ENCODE assay signal across 8 mouse cellular contexts in the genomic region with DNA sequence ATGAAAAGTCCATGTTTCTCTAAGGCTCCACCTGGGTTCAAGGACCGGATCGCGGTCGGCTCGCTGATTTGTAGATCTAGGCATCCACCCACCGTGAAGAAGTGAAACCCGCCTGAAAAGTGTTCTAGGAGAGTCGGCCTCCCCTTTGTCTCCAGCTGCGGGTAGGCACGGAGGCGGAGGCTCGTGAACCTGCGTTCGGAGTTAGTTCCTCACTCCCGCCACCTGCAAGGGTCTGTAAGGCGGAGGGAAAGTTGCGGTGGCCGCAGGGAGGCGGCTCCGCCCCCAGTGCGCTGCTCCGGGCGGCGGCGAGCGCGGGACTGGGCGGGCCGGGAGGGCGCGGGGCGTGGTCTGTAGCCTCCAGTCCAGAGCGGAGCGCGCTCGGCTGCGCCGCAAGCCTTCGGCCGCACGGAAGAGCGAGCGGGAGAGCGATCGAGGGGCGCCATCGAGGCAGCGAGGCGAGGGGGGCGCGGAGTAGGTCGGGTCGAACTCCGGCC. TPM values are rescaled to one million over a fixed set of nuclear protein-coding genes. Genes with fewer than 3 reads are reported as not detected.
A peak's percentile ranks its signal among the peaks of the same experiment; 100 is the strongest.
DNase-seq lines count a peak whose midpoint lies in the region; ATAC-seq and TF ChIP-seq lines count a peak whose summit lies in the region.

A gene (plus strand): TSS at position 176 of the 494 bp plus-strand sequence.

- H3K27me3 ChIP-seq in forebrain, postnatal 0 days (ENCODE audit: insufficient read depth, low read length), result no peaks in the 10 kb centered on the region
- H3K27me3 ChIP-seq in lung, embryonic 16.5 days (ENCODE audit: control insufficient read depth, insufficient read depth, low read depth, low read length), result no peaks in the 10 kb centered on the region
- peaks cover 5% of the 10 kb centered on the region; the same call in 1 of the 2 replicates for H3K27me3 ChIP-seq in thymus, adult 2 months (ENCODE audit: control insufficient read depth, insufficient read depth, low read length)

- H3K4me2 ChIP-seq in forebrain, postnatal 0 days (ENCODE audit: low read depth), result peak within 1 kb of the TSS; percentile 90
- H3K4me2 ChIP-seq in lung, embryonic 16.5 days (ENCODE audit: low read depth, low read length), result peak within 1 kb of the TSS; percentile 82

- in situ Hi-C loops in ES-E14 (cut with MboI; ENCODE audit: low sequenced_read_pairs in 2 of 2, unreplicated experiment in 2 of 2), result no loop called here

- intact Hi-C loops in heart, postnatal 36 days (cut with DNase I), result loop anchor here (5.0 kb wide), 1 partner anchor 34 kb away; no protein-coding TSS in a partner anchor

- peak within 1 kb of the TSS; percentile 79 for H3K9ac ChIP-seq in ES-E14 (ENCODE audit: insufficient read depth, low read depth, low read length, poor library complexity, severe bottlenecking)
- H3K9ac ChIP-seq in forebrain, postnatal 0 days, result peak within 1 kb of the TSS; percentile 71
- peak within 1 kb of the TSS; percentile 91 for H3K9ac ChIP-seq in lung, embryonic 16.5 days (ENCODE audit: low read length)

- 0 out of 2 replicates have a peak, but pooled peaks have one; percentile 3 for TF ChIP-seq POLR2A in thymus, adult 2 months (IDR thresholded peaks at IDR 0.05; ENCODE audit: control insufficient read depth, extremely low read depth, insufficient read depth, low read length, poor library complexity)

- H3K4me3 ChIP-seq in ES-E14 (ENCODE audit: insufficient read depth in 1 of 2, low read depth in 1 of 2, low read length in 2 of 2, poor library complexity in 1 of 2, severe bottlenecking in 1 of 2), result peak within 1 kb of the TSS; percentile 89 to 95
- peak within 1 kb of the TSS; percentile 92 for H3K4me3 ChIP-seq in forebrain, postnatal 0 days (ENCODE audit: low read depth, low read length)
- peak within 1 kb of the TSS; percentile 88 for H3K4me3 ChIP-seq in lung, embryonic 16.5 days (ENCODE audit: low read length)
- peak within 1 kb of the TSS; percentile 67 for H3K4me3 ChIP-seq in thymus, adult 2 months (ENCODE audit: control insufficient read depth, insufficient read depth, low read length)

- ATAC-seq in forebrain, postnatal 0 days, result peak; percentile 92
- peak; percentile 97 for ATAC-seq in lung, embryonic 16.5 days (ENCODE audit: low read depth)

- DNase-seq in ES-E14 (ENCODE audit: low read depth, low spot score), result peak; percentile 72
- DNase-seq in cerebellum, adult 18-20 months, result peak; percentile 79 to 84
- DNase-seq in forebrain, postnatal 0 days, result peak; percentile 80
- DNase-seq in heart, postnatal 36 days, result peak; percentile 85 to 88
- peak; percentile 6 to 33 for DNase-seq in layer of hippocampus, adult 8-10 months (ENCODE audit: low spot score in 2 of 2)
- peak; percentile 82 for DNase-seq in ovary, adult 18-20 months (ENCODE audit: low spot score)
- DNase-seq in thymus, adult 2 months, result peak; percentile 71

- no peak for TF ChIP-seq CTCF in forebrain, postnatal 0 days (IDR thresholded peaks at IDR 0.05; ENCODE audit: low read depth)
- TF ChIP-seq CTCF in thymus, adult 2 months (IDR thresholded peaks at IDR 0.05; ENCODE audit: borderline replicate concordance, control insufficient read depth, extremely low read depth, insufficient read depth, low read length, poor library complexity), result no peak

- no peaks in the 10 kb centered on the region for H3K9me3 ChIP-seq in ES-E14 (ENCODE audit: control insufficient read depth, insufficient read depth, low read depth, low read length)
- H3K9me3 ChIP-seq in forebrain, postnatal 0 days (ENCODE audit: low read length), result no peaks in the 10 kb centered on the region
- H3K9me3 ChIP-seq in lung, embryonic 16.5 days (ENCODE audit: control insufficient read depth, low read length), result no peaks in the 10 kb centered on the region

- 2% methylated on average over 53 of the region's 54 CpGs for WGBS in forebrain, postnatal 0 days
- WGBS in lung, embryonic 16.5 days, result under 1% methylated on average over 37 of the region's 54 CpGs
- WGBS in thymus, adult 2 months, result under 1% methylated on average over 53 of the region's 54 CpGs

- H3K27ac ChIP-seq in ES-E14 (ENCODE audit: insufficient read depth, low read depth, low read length, poor library complexity, severe bottlenecking), result no peak within 1 kb of the TSS
- H3K27ac ChIP-seq in forebrain, postnatal 0 days (ENCODE audit: low read depth, low read length), result peak within 1 kb of the TSS; percentile 73
- H3K27ac ChIP-seq in lung, embryonic 16.5 days (ENCODE audit: low read length), result peak within 1 kb of the TSS; percentile 86
- no peak within 1 kb of the TSS for H3K27ac ChIP-seq in thymus, adult 2 months (ENCODE audit: control insufficient read depth, insufficient read depth, low read length)

- peaks cover 4 to 5% of the 10 kb centered on the region in 2 experiments; a peak in 2 of 4 replicates for H3K4me1 ChIP-seq in ES-E14 (ENCODE audit: control insufficient read depth in 2 of 2, insufficient read depth in 2 of 2, low read length in 2 of 2, poor library complexity in 1 of 2)
- no peaks in the 10 kb centered on the region for H3K4me1 ChIP-seq in forebrain, postnatal 0 days (ENCODE audit: insufficient read depth)
- H3K4me1 ChIP-seq in lung, embryonic 16.5 days (replicated peaks; ENCODE audit: control insufficient read depth, insufficient read depth, low read length), result peaks cover 19% of the 10 kb centered on the region
- peaks cover 7% of the 10 kb centered on the region for H3K4me1 ChIP-seq in thymus, adult 2 months (replicated peaks; ENCODE audit: control insufficient read depth, insufficient read depth, low read length)

- no peaks in the 10 kb centered on the region for H3K36me3 ChIP-seq in ES-E14 (ENCODE audit: control insufficient read depth, insufficient read depth, low read length, poor library complexity, severe bottlenecking)
- no peaks in the 10 kb centered on the region for H3K36me3 ChIP-seq in forebrain, postnatal 0 days (ENCODE audit: insufficient read depth)
- no peaks in the 10 kb centered on the region for H3K36me3 ChIP-seq in lung, embryonic 16.5 days (ENCODE audit: control insufficient read depth, insufficient read depth, low read length)
- H3K36me3 ChIP-seq in thymus, adult 2 months (ENCODE audit: control insufficient read depth, insufficient read depth, low read length), result no peaks in the 10 kb centered on the region

TF ChIP-seq in ES-E14, 5 proteins besides CTCF, POLR2A, EP300 and RAD21:
- TF ChIP-seq CHD2 (IDR thresholded peaks at IDR 0.05; ENCODE audit: low read depth, low read length) (no peak), HCFC1 (IDR thresholded peaks at IDR 0.05; ENCODE audit: borderline replicate concordance, insufficient read depth, low read length) (no peak), ZC3H11A (IDR thresholded peaks at IDR 0.05; ENCODE audit: borderline replicate concordance, low read depth, low read length) (0 out of 2 replicates have a peak, but pooled peaks have one; percentile 7)
TF ChIP-seq in ES-E14: peak in this region for 1.

RNA-seq across cellular contexts. Expression of the gene that starts here (rescaled TPM):
- 15.0 and 22.8 TPM in 2 replicates for total RNA-seq in ES-E14 (2012; rRNA removed)
- total RNA-seq in forebrain, postnatal 0 days (2014; rRNA removed), result 56.2 and 63.5 TPM in 2 replicates
- polyA plus RNA-seq in forebrain, postnatal 0 days (2015; fragmentation: Nextera tagmentation; extraction: Ambion mirVana), result 21.0 and 27.0 TPM in 2 replicates
- 10 to 100 TPM; 33.4 to 40.0 TPM for total RNA-seq in heart, postnatal 36 days (2021)
- total RNA-seq in layer of hippocampus, adult 8-10 months (2022), result 10 to 100 TPM; 23.3 to 28.4 (median 24.6) TPM
- 50.8 and 59.5 TPM in 2 replicates for polyA plus RNA-seq in lung, embryonic 16.5 days (2015; fragmentation: Nextera tagmentation; extraction: Ambion mirVana)
- polyA plus RNA-seq in thymus, adult 2 months (2012; rRNA removed), result 14.4 and 15.5 TPM in 2 replicates

Comparison
In these comparisons a context has a peak if more than half of its experiments do, and no peak if none do; other contexts are left out.
1. DNase-seq: peak in every context shown above with its lines; median percentile 86 in heart, postnatal 36 days; 82 in ovary, adult 18-20 months; 82 in cerebellum, adult 18-20 months; 80 in forebrain, postnatal 0 days; 72 in ES-E14; 71 in thymus, adult 2 months; 20 in layer of hippocampus, adult 8-10 months.
2. H3K27ac ChIP-seq: peak in forebrain, postnatal 0 days (single experiment) and lung, embryonic 16.5 days (single experiment); none in ES-E14 (single experiment) and thymus, adult 2 months (single experiment).
3. Peak in every context shown above with its lines, with median percentiles within 50 percentile points of each other: H3K4me3 ChIP-seq and H3K9ac ChIP-seq.